ENCODE assay signal across 35 mouse cellular contexts in the genomic region with DNA sequence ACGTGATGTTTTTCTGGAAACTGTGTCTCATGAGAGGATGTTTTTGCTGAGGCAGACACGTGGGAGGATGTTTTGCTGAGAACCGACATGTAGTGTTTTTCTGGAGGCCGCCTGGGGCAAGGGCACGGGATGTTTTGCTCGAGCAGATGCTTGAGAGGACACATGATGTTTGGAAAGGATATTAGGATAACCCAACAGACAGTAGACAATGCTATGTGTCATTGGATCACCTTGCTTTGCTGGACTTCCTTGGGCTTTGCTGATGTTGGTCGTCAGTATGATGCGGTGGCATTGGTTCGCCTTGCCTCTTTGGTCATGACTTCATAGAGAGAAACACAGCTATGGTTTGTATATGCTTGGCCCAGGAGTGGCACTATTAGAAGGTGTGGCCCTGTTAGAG.
"Had no signal": no experiment of that assay in that cellular context is flagged by ENCODE, and none has a peak within 500 bp of the region (broad histone marks: within the 10 kb centered on the region; RNA-seq: fewer than 3 reads in every experiment).

No protein-coding gene starts in this region.

- H3K9ac ChIP-seq: heart, embryonic 12.5 days; heart, embryonic 13.5 days; heart, embryonic 15.5 days; hindbrain, embryonic 12.5 days; hindbrain, embryonic 13.5 days; hindbrain, embryonic 14.5 days; hindbrain, embryonic 15.5 days; intestine, embryonic 15.5 days; kidney, embryonic 15.5 days had no signal

- H3K36me3 ChIP-seq: heart, embryonic 10.5 days; heart, embryonic 12.5 days; heart, embryonic 13.5 days; heart, embryonic 15.5 days; hindbrain, embryonic 10.5 days; hindbrain, embryonic 12.5 days; hindbrain, embryonic 13.5 days; hindbrain, embryonic 15.5 days; intestine, embryonic 15.5 days; kidney, embryonic 15.5 days had no signal

- ATAC-seq: hindbrain, embryonic 16.5 days; hindbrain, postnatal 0 days; inflammation-experienced regulatory T-cells, adult 6 months; intestine, embryonic 15.5 days; intestine, embryonic 16.5 days; intestine, postnatal 0 days had no signal

- H3K27me3 ChIP-seq: heart, embryonic 12.5 days; heart, embryonic 13.5 days; heart, embryonic 15.5 days; hindbrain, embryonic 12.5 days; hindbrain, embryonic 13.5 days; hindbrain, embryonic 15.5 days; intestine, embryonic 15.5 days; kidney, embryonic 15.5 days had no signal

- H3K4me1 ChIP-seq: heart, embryonic 10.5 days; heart, embryonic 12.5 days; heart, embryonic 15.5 days; hindbrain, embryonic 10.5 days; hindbrain, embryonic 12.5 days; hindbrain, embryonic 13.5 days; hindbrain, embryonic 15.5 days; intestine, embryonic 15.5 days; kidney, embryonic 15.5 days had no signal

- H3K9me3 ChIP-seq: heart, embryonic 15.5 days; hindbrain, embryonic 13.5 days; hindbrain, embryonic 15.5 days; intestine, embryonic 15.5 days; kidney, embryonic 15.5 days had no signal

- H3K4me2 ChIP-seq: heart, embryonic 11.5 days; heart, embryonic 12.5 days; heart, embryonic 13.5 days; heart, embryonic 15.5 days; hindbrain, embryonic 12.5 days; hindbrain, embryonic 13.5 days; hindbrain, embryonic 14.5 days; hindbrain, embryonic 15.5 days; intestine, embryonic 15.5 days; kidney, embryonic 15.5 days had no signal

- H3K4me3 ChIP-seq: heart, embryonic 10.5 days; heart, embryonic 12.5 days; heart, embryonic 13.5 days; heart, embryonic 15.5 days; hindbrain, embryonic 10.5 days; hindbrain, embryonic 12.5 days; hindbrain, embryonic 13.5 days; hindbrain, embryonic 15.5 days; intestine, embryonic 15.5 days; kidney, embryonic 15.5 days; layer of hippocampus, adult 2 months; left cerebral cortex, adult 2 months had no signal

- DNase-seq: heart, postnatal 10 days; heart, postnatal 36 days; heart, postnatal 4 days; kidney, adult 11 months; kidney, adult 18-20 months; kidney, adult 2 months; kidney, adult 8-10 months; kidney, adult 9 months; kidney, postnatal 10 days; kidney, postnatal 14 days; kidney, postnatal 25 days; kidney, postnatal 36 days; kidney, postnatal 4 days; layer of hippocampus, adult 9-11 months; layer of hippocampus, postnatal 36 days had no signal

- H3K27ac ChIP-seq: heart, embryonic 10.5 days; heart, embryonic 13.5 days; heart, embryonic 15.5 days; hindbrain, embryonic 10.5 days; hindbrain, embryonic 12.5 days; hindbrain, embryonic 13.5 days; hindbrain, embryonic 14.5 days; hindbrain, embryonic 15.5 days; hindbrain, postnatal 0 days; intestine, embryonic 15.5 days; kidney, embryonic 15.5 days; kidney, postnatal 0 days; layer of hippocampus, adult 2 months; left cerebral cortex, adult 2 months had no signal
